8 mouse cellular contexts compared by ENCODE assay signal in the genomic region with DNA sequence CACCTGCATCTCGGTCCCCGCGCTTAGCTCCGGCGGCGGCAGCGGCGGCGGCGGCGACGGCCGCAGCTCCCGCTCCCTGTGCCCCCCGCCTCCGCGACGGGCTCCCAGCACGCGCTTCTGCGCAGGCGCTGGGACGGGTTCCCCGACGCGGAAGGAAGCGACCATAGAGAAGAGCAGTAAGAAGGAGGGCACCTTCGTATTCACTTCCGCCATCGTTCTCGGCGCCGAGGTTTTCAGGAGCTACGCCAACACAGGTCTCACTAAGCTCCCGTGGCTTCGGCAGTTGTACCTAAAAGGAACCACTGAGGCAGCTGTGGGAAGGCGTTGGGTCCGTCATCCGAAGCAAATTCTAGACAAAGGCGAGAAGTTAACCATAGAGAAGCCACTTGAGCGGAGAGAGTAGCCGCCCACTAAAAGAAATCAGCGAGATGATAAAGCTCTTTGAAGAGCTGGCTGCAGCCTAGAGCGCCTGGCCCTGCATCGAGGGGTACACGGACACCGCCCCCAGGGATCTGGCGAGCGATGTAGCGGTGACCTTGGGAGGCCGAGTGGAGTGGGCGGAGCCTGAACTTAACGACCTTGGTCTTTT. TPM values are rescaled to one million over a fixed set of nuclear protein-coding genes. Genes with fewer than 3 reads are reported as not detected.
DNase-seq lines count a peak whose midpoint lies in the region; ATAC-seq and TF ChIP-seq lines count a peak whose summit lies in the region.

A gene (minus strand): TSS at position 432 of the 589 bp plus-strand sequence.

- peak within 1 kb of the TSS; percentile 98 for H3K27ac ChIP-seq in MEL (ENCODE audit: control insufficient read depth, low read depth, low read length)
- H3K27ac ChIP-seq in forebrain, embryonic 16.5 days (ENCODE audit: low read length): peak within 1 kb of the TSS; percentile 96
- peak within 1 kb of the TSS; percentile 93 for H3K27ac ChIP-seq in lung, embryonic 15.5 days

- no peak for TF ChIP-seq RAD21 in MEL (IDR thresholded peaks at IDR 0.05; ENCODE audit: low read depth, low read length)

- peak within 1 kb of the TSS; percentile 93 for H3K9ac ChIP-seq in MEL (ENCODE audit: control insufficient read depth, low read depth, low read length, poor library complexity, severe bottlenecking)
- peak within 1 kb of the TSS; percentile 98 for H3K9ac ChIP-seq in forebrain, embryonic 16.5 days (replicated peaks; ENCODE audit: low read depth, low read length)
- peak within 1 kb of the TSS; percentile 85 for H3K9ac ChIP-seq in lung, embryonic 15.5 days

- peaks cover 19% of the 10 kb centered on the region for H3K79me2 ChIP-seq in MEL (ENCODE audit: control insufficient read depth, insufficient read depth, low read length, poor library complexity)

- peaks cover 15 to 30% of the 10 kb centered on the region in 2 experiments for H3K4me1 ChIP-seq in MEL (ENCODE audit: control insufficient read depth in 1 of 2, insufficient read depth in 2 of 2, low read length in 2 of 2)
- H3K4me1 ChIP-seq in forebrain, embryonic 16.5 days (replicated peaks; ENCODE audit: control insufficient read depth, insufficient read depth, low read length): peaks cover 17% of the 10 kb centered on the region
- peaks cover 20% of the 10 kb centered on the region for H3K4me1 ChIP-seq in lung, embryonic 15.5 days

- DNase-seq in MEL (ENCODE audit: low read depth, low spot score): peak; percentile 97
- DNase-seq in cerebellum, adult 18-20 months: peak; percentile 87 to 91
- peak; percentile 83 to 89 for DNase-seq in heart, postnatal 36 days
- DNase-seq in layer of hippocampus, adult 8-10 months (ENCODE audit: low spot score in 2 of 2): peak; percentile 86 to 87
- peak; percentile 83 for DNase-seq in ovary, adult 18-20 months (ENCODE audit: low spot score)
- DNase-seq in thymus, postnatal 0 days (ENCODE audit: low spot score): peak; percentile 97

- TF ChIP-seq EP300 in MEL (IDR thresholded peaks at IDR 0.05; ENCODE audit: low read depth in 1 of 2, low read length in 2 of 2): peak in 1 of 2 experiments; percentile 31; a peak in 1 of 4 replicates

- WGBS in forebrain, embryonic 16.5 days: under 1% methylated on average over 53 of the region's 53 CpGs
- WGBS in lung, embryonic 15.5 days: under 1% methylated on average over 52 of the region's 53 CpGs

- H3K4me2 ChIP-seq in forebrain, embryonic 16.5 days (ENCODE audit: low read length): peak within 1 kb of the TSS; percentile 95
- H3K4me2 ChIP-seq in lung, embryonic 15.5 days: peak within 1 kb of the TSS; percentile 80

- no peaks in the 10 kb centered on the region for H3K9me3 ChIP-seq in MEL (replicated peaks; ENCODE audit: insufficient read depth, low read length)
- no peaks in the 10 kb centered on the region for H3K9me3 ChIP-seq in forebrain, embryonic 16.5 days (ENCODE audit: control insufficient read depth, low read length)
- H3K9me3 ChIP-seq in lung, embryonic 15.5 days: no peaks in the 10 kb centered on the region

- peaks cover 0 to 22% of the 10 kb centered on the region in 2 experiments; a peak in 2 of 4 replicates for H3K36me3 ChIP-seq in MEL (ENCODE audit: control insufficient read depth in 1 of 2, insufficient read depth in 2 of 2, low read length in 2 of 2)
- H3K36me3 ChIP-seq in forebrain, embryonic 16.5 days (ENCODE audit: control insufficient read depth, insufficient read depth): peaks cover 14% of the 10 kb centered on the region
- H3K36me3 ChIP-seq in lung, embryonic 15.5 days: peaks cover 28% of the 10 kb centered on the region

- peak within 1 kb of the TSS; percentile 89 to 90 for H3K4me3 ChIP-seq in MEL (ENCODE audit: control insufficient read depth in 1 of 2, insufficient read depth in 1 of 2, low read depth in 2 of 2, low read length in 2 of 2)
- peak within 1 kb of the TSS; percentile 91 for H3K4me3 ChIP-seq in forebrain, embryonic 16.5 days (replicated peaks; ENCODE audit: low read length)
- peak within 1 kb of the TSS; percentile 76 for H3K4me3 ChIP-seq in lung, embryonic 15.5 days

- TF ChIP-seq POLR2A in MEL (IDR thresholded peaks at IDR 0.05; ENCODE audit: control insufficient read depth in 1 of 2, insufficient read depth in 1 of 2, low read depth in 1 of 2, low read length in 2 of 2, poor library complexity in 1 of 2): peak; percentile 79 to 94; a peak in 3 of 4 replicates

- no peaks in the 10 kb centered on the region for H3K27me3 ChIP-seq in MEL (ENCODE audit: control insufficient read depth in 1 of 2, insufficient read depth in 2 of 2, low read length in 2 of 2)
- H3K27me3 ChIP-seq in forebrain, embryonic 16.5 days (replicated peaks; ENCODE audit: control insufficient read depth, insufficient read depth, low read length): no peaks in the 10 kb centered on the region
- no peaks in the 10 kb centered on the region for H3K27me3 ChIP-seq in lung, embryonic 15.5 days

- TF ChIP-seq CTCF in MEL (IDR thresholded peaks at IDR 0.05 in 2 of 3, conservative IDR thresholded peaks at IDR 0.05 in 1 of 3; ENCODE audit: control insufficient read depth in 1 of 3, insufficient read depth in 1 of 3, low read depth in 2 of 3, low read length in 3 of 3, poor library complexity in 1 of 3, severe bottlenecking in 1 of 3): peak; percentile 7 to 66 (median 58); a peak in 4 of 6 replicates

- ATAC-seq in forebrain, embryonic 16.5 days: peak; percentile 95
- peak; percentile 92 for ATAC-seq in lung, embryonic 15.5 days (ENCODE audit: borderline replicate concordance, extremely low read depth, low FRiP score, low TSS enrichment)

- intact Hi-C loops in heart, postnatal 36 days (cut with DNase I): loop anchor here (2.0 to 5.0 kb wide), 3 partner anchors 46 to 222 kb away; a partner anchor contains a TSS

TF ChIP-seq in MEL, 35 proteins besides CTCF, POLR2A, EP300 and RAD21 (continues in another document):
- TF ChIP-seq GATA1 (IDR thresholded peaks at IDR 0.05; ENCODE audit: low read depth, low read length) (no peak), GABPA (IDR thresholded peaks at IDR 0.05; ENCODE audit: low read depth, low read length) (0 out of 2 replicates have a peak, but pooled peaks have one; percentile 46), ZNF384 (IDR thresholded peaks at IDR 0.05; ENCODE audit: low read depth, low read length) (no peak), POLR2AphosphoS2 (IDR thresholded peaks at IDR 0.05; ENCODE audit: low read length) (peak; percentile 46; the same call in 1 of the 2 replicates), UBTF (IDR thresholded peaks at IDR 0.05; ENCODE audit: borderline replicate concordance, insufficient read depth, low read depth, low read length) (no peak), MAFK (IDR thresholded peaks at IDR 0.05; ENCODE audit: borderline replicate concordance, low read depth, low read length) (no peak), MXI1 (IDR thresholded peaks at IDR 0.05; ENCODE audit: low read depth, low read length) (peak; percentile 67), MAZ (IDR thresholded peaks at IDR 0.05; ENCODE audit: low read depth, low read length) (peak; percentile 61; the same call in 1 of the 2 replicates), JUND (IDR thresholded peaks at IDR 0.05; ENCODE audit: low read depth, low read length) (no peak), CHD2 (IDR thresholded peaks at IDR 0.05; ENCODE audit: low read length) (no peak), USF2 (IDR thresholded peaks at IDR 0.05; ENCODE audit: borderline replicate concordance in 1 of 2, insufficient read depth in 1 of 2, low read depth in 1 of 2, low read length in 2 of 2) (no peak), RCOR1 (IDR thresholded peaks at IDR 0.05; ENCODE audit: low read depth, low read length) (no peak), E2F4 (IDR thresholded peaks at IDR 0.05; ENCODE audit: borderline replicate concordance, low read depth, low read length) (no peak), ZKSCAN1 (IDR thresholded peaks at IDR 0.05; ENCODE audit: low read depth, low read length) (no peak), HCFC1 (IDR thresholded peaks at IDR 0.05; ENCODE audit: low read depth, low read length) (peak; percentile 89), ELF1 (IDR thresholded peaks at IDR 0.05; ENCODE audit: low read depth, low read length) (peak; percentile 87), TBP (IDR thresholded peaks at IDR 0.05; ENCODE audit: low read depth, low read length) (peak; percentile 67), SIN3A (IDR thresholded peaks at IDR 0.05; ENCODE audit: low read length) (peak; percentile 84), MAX (IDR thresholded peaks at IDR 0.05; ENCODE audit: low read length) (peak; percentile 15; the same call in 1 of the 2 replicates), MEF2A (IDR thresholded peaks at IDR 0.05; ENCODE audit: extremely low read depth, insufficient replicate concordance, low read depth, low read length, poor library complexity, severe bottlenecking) (0 out of 2 replicates have a peak, but pooled peaks have one; percentile 33), MYB (IDR thresholded peaks at IDR 0.05; ENCODE audit: low read depth, low read length) (no peak), ETS1 (IDR thresholded peaks at IDR 0.05; ENCODE audit: low read depth, low read length) (no peak), MYC (IDR thresholded peaks at IDR 0.05; ENCODE audit: low read depth, low read length) (peak; percentile 32; the same call in 1 of the 2 replicates), TCF12 (IDR thresholded peaks at IDR 0.05; ENCODE audit: low read depth, low read length) (no peak; the same call in 1 of the 2 replicates), ZC3H11A (IDR thresholded peaks at IDR 0.05; ENCODE audit: low read depth, low read length) (no peak), ZMIZ1 (IDR thresholded peaks at IDR 0.05; ENCODE audit: low read depth, low read length) (peak; percentile 54; the same call in 1 of the 2 replicates), SMC3 (IDR thresholded peaks at IDR 0.05; ENCODE audit: low read depth, low read length) (no peak), KAT2A (conservative IDR thresholded peaks at IDR 0.05; ENCODE audit: low read depth, low read length) (peak; percentile 59; the same call in 1 of the 2 replicates), NRF1 (IDR thresholded peaks at IDR 0.05; ENCODE audit: insufficient read depth, low read depth, low read length, poor library complexity, severe bottlenecking) (peak; percentile 87), NELFE (IDR thresholded peaks at IDR 0.05; ENCODE audit: low read depth, low read length) (peak; percentile 88)

RNA-seq across cellular contexts. Expression of the gene that starts here (rescaled TPM):
- 11.8 and 13.1 TPM in 2 replicates for total RNA-seq in MEL (2012; rRNA removed)
- 10 to 100 TPM in 1 of 2 experiments, not detected in 1; 48.9 TPM for polyA plus RNA-seq in MEL (2012; ENCODE audit: insufficient read depth in 1 of 2, insufficient read length in 2 of 2, low read depth in 1 of 2, low replicate concordance in 2 of 2, missing spikeins in 1 of 2)
- 71.2 and 73.9 TPM in 2 replicates for polyA plus RNA-seq in forebrain, embryonic 16.5 days (2015; fragmentation: Nextera tagmentation; extraction: Ambion mirVana)
- 10 to 100 TPM; 40.0 to 42.2 TPM for total RNA-seq in heart, postnatal 36 days (2021)
- total RNA-seq in layer of hippocampus, adult 8-10 months (2022): 10 to 100 TPM; 66.0 to 70.3 (median 67.3) TPM
- 45.6 and 46.8 TPM in 2 replicates for polyA plus RNA-seq in lung, embryonic 15.5 days (2015; fragmentation: Nextera tagmentation; extraction: Ambion mirVana)
- polyA plus RNA-seq in thymus, postnatal 0 days (2015; fragmentation: Nextera tagmentation; extraction: Ambion mirVana): 37.8 and 38.6 TPM in 2 replicates

Comparison
In these comparisons a context has a peak if more than half of its experiments do, and no peak if none do; other contexts are left out.
1. Peak in every context shown above with its lines: DNase-seq, ATAC-seq, H3K4me3 ChIP-seq and H3K27ac ChIP-seq.